Mouse (Mus musculus) kidney, embryonic 15.5 days (tissue): ENCODE measurements at regions not wholly inside any gene's neighbourhood (a gene's known extent, or its start where the extent isn't known, plus 50 kb on each side); places are given as distances from the start of the nearest gene placed in this dataset.
A peak's percentile ranks its signal among the peaks of the same experiment; 100 is the strongest.

Experiments used
- ATAC-seq: fragments of 200-750 bp; cut with Nextera tagmentation; replicated peaks from 2 replicates; pipeline ENCODE4 v1.8.0; 2017; ENCODE audit warnings: moderate TSS enrichment; ENCODE audit not compliant: low FRiP score
- H3K27ac ChIP-seq: fragments of 300-500 bp; sonication (generic); 2 replicates; pipeline ENCODE4 v1.5.1; 2015; ENCODE audit warnings: mild to moderate bottlenecking, inconsistent platforms
- H3K27me3 ChIP-seq: fragments of 300-500 bp; sonication (generic); 2 replicates; pipeline ENCODE4 v1.6.1; 2015; ENCODE audit warnings: inconsistent platforms
- H3K36me3 ChIP-seq: fragments of 300-500 bp; sonication (generic); 2 replicates; pipeline ENCODE4 v1.6.1; 2015; ENCODE audit warnings: inconsistent platforms
- H3K4me1 ChIP-seq: fragments of 300-500 bp; sonication (generic); 2 replicates; pipeline ENCODE4 v1.6.1; 2015; ENCODE audit warnings: inconsistent platforms
- H3K4me2 ChIP-seq: fragments of 300-500 bp; sonication (generic); 2 replicates; pipeline ENCODE4 v1.6.1; 2015; ENCODE audit warnings: moderate library complexity, mild to moderate bottlenecking, inconsistent platforms
- H3K4me3 ChIP-seq: fragments of 300-500 bp; sonication (generic); replicated peaks from 2 replicates; pipeline ENCODE4 v1.5.1; 2015; ENCODE audit warnings: mild to moderate bottlenecking, inconsistent platforms
- H3K9ac ChIP-seq: fragments of 300-500 bp; sonication (generic); 2 replicates; pipeline ENCODE4 v1.6.1; 2015; ENCODE audit warnings: mild to moderate bottlenecking, inconsistent platforms
- H3K9me3 ChIP-seq: fragments of 300-500 bp; sonication (generic); replicated peaks from 2 replicates; pipeline ENCODE4 v1.6.1; 2016; ENCODE audit warnings: inconsistent platforms
- WGBS: fragments of 180-500 bp; shearing (Covaris S2); methylation state at CpG from one replicate; pipeline ENCODE4 v1.1.7; 2015; ENCODE audit warnings: mixed read lengths; 5-methylcytosine and 5-hydroxymethylcytosine counted together

GRCm38 (mm10) chr14:110685247-110685646 is 69.7 kb downstream of the Slitrk6 start:
- Histone ChIP-seq H3K36me3 (no peaks in the 10 kb centered on the region), H3K4me2 (no peak overlapping the region), H3K27ac (no peak overlapping the region), H3K9me3 (no peaks in the 10 kb centered on the region), H3K4me1 (no peaks in the 10 kb centered on the region), H3K9ac (no peak overlapping the region), H3K4me3 (no peak overlapping the region), H3K27me3 (no peaks in the 10 kb centered on the region)
- WGBS: 84% methylated on average over 1 of the region's 1 CpGs
- no peak for ATAC-seq

GRCm38 (mm10) chr14:110679741-110680140 is 75.2 kb downstream of the Slitrk6 start:
- Histone ChIP-seq H3K27ac (no peak overlapping the region), H3K4me2 (no peak overlapping the region), H3K4me3 (no peak overlapping the region), H3K36me3 (no peaks in the 10 kb centered on the region), H3K4me1 (no peaks in the 10 kb centered on the region), H3K9me3 (no peaks in the 10 kb centered on the region), H3K9ac (no peak overlapping the region), H3K27me3 (no peaks in the 10 kb centered on the region)
- 82% methylated on average over 1 of the region's 1 CpGs for WGBS
- ATAC-seq: no peak

GRCm38 (mm10) chr14:110665712-110666111 is 89.2 kb downstream of the Slitrk6 start:
- H3K4me2 ChIP-seq: no peak overlapping the region
- H3K9me3 ChIP-seq: no peaks in the 10 kb centered on the region
- no peaks in the 10 kb centered on the region for H3K36me3 ChIP-seq
- H3K4me3 ChIP-seq: no peak overlapping the region
- no peaks in the 10 kb centered on the region for H3K4me1 ChIP-seq
- no peaks in the 10 kb centered on the region for H3K27me3 ChIP-seq
- WGBS: 71% methylated on average over 1 of the region's 1 CpGs
- no peak overlapping the region for H3K9ac ChIP-seq
- no peak overlapping the region for H3K27ac ChIP-seq
- ATAC-seq: no peak

- H3K27me3 ChIP-seq: no peaks in the 10 kb centered on the region
- no peak overlapping the region for H3K4me3 ChIP-seq
- H3K9me3 ChIP-seq: no peaks in the 10 kb centered on the region
- no peak overlapping the region for H3K27ac ChIP-seq
- 58% methylated on average over 2 of the region's 2 CpGs for WGBS
- no peak overlapping the region for H3K4me2 ChIP-seq
- no peak overlapping the region for H3K9ac ChIP-seq
- no peak for ATAC-seq
- no peaks in the 10 kb centered on the region for H3K4me1 ChIP-seq
- H3K36me3 ChIP-seq: no peaks in the 10 kb centered on the region
Measured at GRCm38 (mm10) chr14:110663231-110663630, 91.7 kb downstream of the Slitrk6 start.

- Histone ChIP-seq H3K36me3 (no peaks in the 10 kb centered on the region), H3K27me3 (no peaks in the 10 kb centered on the region), H3K4me2 (no peak overlapping the region), H3K4me1 (no peaks in the 10 kb centered on the region), H3K27ac (no peak overlapping the region), H3K9me3 (no peaks in the 10 kb centered on the region), H3K9ac (no peak overlapping the region), H3K4me3 (no peak overlapping the region)
- ATAC-seq: no peak
- 84% methylated on average over 3 of the region's 3 CpGs for WGBS
Measured at GRCm38 (mm10) chr14:110634147-110634546, 120.8 kb downstream of the Slitrk6 start.

GRCm38 (mm10) chr14:110623716-110624115 is 131.2 kb downstream of the Slitrk6 start:
- Histone ChIP-seq H3K4me1 (no peaks in the 10 kb centered on the region), H3K9me3 (no peaks in the 10 kb centered on the region), H3K4me2 (no peak overlapping the region), H3K4me3 (no peak overlapping the region), H3K36me3 (no peaks in the 10 kb centered on the region), H3K9ac (no peak overlapping the region), H3K27ac (no peak overlapping the region), H3K27me3 (no peaks in the 10 kb centered on the region)
- WGBS: 64% methylated on average over 2 of the region's 2 CpGs
- no peak for ATAC-seq

GRCm38 (mm10) chr14:110618496-110618920 is 136.4 kb downstream of the Slitrk6 start:
- no peak overlapping the region for H3K27ac ChIP-seq
- WGBS: 52% methylated on average over 3 of the region's 3 CpGs
- H3K27me3 ChIP-seq: no peaks in the 10 kb centered on the region
- no peak overlapping the region for H3K4me3 ChIP-seq
- no peaks in the 10 kb centered on the region for H3K9me3 ChIP-seq
- no peak overlapping the region for H3K9ac ChIP-seq
- ATAC-seq: 0 out of 2 replicates have a peak, but pooled peaks have one; percentile 33
- no peaks in the 10 kb centered on the region for H3K36me3 ChIP-seq
- H3K4me1 ChIP-seq: no peaks in the 10 kb centered on the region
- no peak overlapping the region for H3K4me2 ChIP-seq

- Histone ChIP-seq H3K4me3 (no peak overlapping the region), H3K9me3 (no peaks in the 10 kb centered on the region), H3K27me3 (no peaks in the 10 kb centered on the region), H3K4me2 (no peak overlapping the region), H3K36me3 (no peaks in the 10 kb centered on the region), H3K4me1 (no peaks in the 10 kb centered on the region), H3K27ac (no peak overlapping the region), H3K9ac (no peak overlapping the region)
- ATAC-seq: no peak
- 86% methylated on average over 1 of the region's 1 CpGs for WGBS
Measured at GRCm38 (mm10) chr14:110616447-110616846, 138.5 kb downstream of the Slitrk6 start.

GRCm38 (mm10) chr14:110580311-110580710 is 174.6 kb downstream of the Slitrk6 start:
- no peak overlapping the region for H3K27ac ChIP-seq
- H3K36me3 ChIP-seq: no peaks in the 10 kb centered on the region
- no peak overlapping the region for H3K9ac ChIP-seq
- no peak overlapping the region for H3K4me3 ChIP-seq
- 78% methylated on average over 3 of the region's 3 CpGs for WGBS
- no peaks in the 10 kb centered on the region for H3K4me1 ChIP-seq
- no peak overlapping the region for H3K4me2 ChIP-seq
- H3K9me3 ChIP-seq: no peaks in the 10 kb centered on the region
- no peaks in the 10 kb centered on the region for H3K27me3 ChIP-seq
- ATAC-seq: no peak

GRCm38 (mm10) chr14:110570717-110571116 is 184.2 kb downstream of the Slitrk6 start:
- Histone ChIP-seq H3K9ac (no peak overlapping the region), H3K4me1 (no peaks in the 10 kb centered on the region), H3K36me3 (no peaks in the 10 kb centered on the region), H3K27me3 (no peaks in the 10 kb centered on the region), H3K4me3 (no peak overlapping the region), H3K4me2 (no peak overlapping the region), H3K27ac (no peak overlapping the region), H3K9me3 (no peaks in the 10 kb centered on the region)
- 87% methylated on average over 2 of the region's 2 CpGs for WGBS
- ATAC-seq: no peak

- no peak overlapping the region for H3K4me2 ChIP-seq
- H3K9me3 ChIP-seq: no peaks in the 10 kb centered on the region
- ATAC-seq: no peak
- H3K36me3 ChIP-seq: no peaks in the 10 kb centered on the region
- WGBS: 77% methylated on average over 7 of the region's 7 CpGs
- H3K4me3 ChIP-seq: no peak overlapping the region
- H3K4me1 ChIP-seq: no peaks in the 10 kb centered on the region
- no peak overlapping the region for H3K27ac ChIP-seq
- no peaks in the 10 kb centered on the region for H3K27me3 ChIP-seq
- H3K9ac ChIP-seq: no peak overlapping the region
Measured at GRCm38 (mm10) chr14:110565783-110566445, 189.0 kb downstream of the Slitrk6 start.

GRCm38 (mm10) chr14:110564621-110565020 is 190.3 kb downstream of the Slitrk6 start:
- Histone ChIP-seq H3K9me3 (no peaks in the 10 kb centered on the region), H3K4me1 (no peaks in the 10 kb centered on the region), H3K9ac (no peak overlapping the region), H3K4me2 (no peak overlapping the region), H3K27me3 (no peaks in the 10 kb centered on the region), H3K36me3 (no peaks in the 10 kb centered on the region), H3K27ac (no peak overlapping the region), H3K4me3 (no peak overlapping the region)
- no peak for ATAC-seq
- WGBS: 64% methylated on average over 2 of the region's 2 CpGs

- no peaks in the 10 kb centered on the region for H3K27me3 ChIP-seq
- H3K36me3 ChIP-seq: no peaks in the 10 kb centered on the region
- no peak for ATAC-seq
- H3K4me1 ChIP-seq: no peaks in the 10 kb centered on the region
- H3K27ac ChIP-seq: no peak overlapping the region
- H3K4me2 ChIP-seq: no peak overlapping the region
- no peak overlapping the region for H3K9ac ChIP-seq
- WGBS: 58% methylated on average over 7 of the region's 7 CpGs
- H3K4me3 ChIP-seq: no peak overlapping the region
- H3K9me3 ChIP-seq: no peaks in the 10 kb centered on the region
Measured at GRCm38 (mm10) chr14:110545265-110545664, 209.7 kb downstream of the Slitrk6 start.
